Mouse (Mus musculus) c-Kit-positive CD71-negative TER-119-negative erythroid progenitor cells, embryonic 14.5 days (primary cell): ENCODE results near the gene Dnah2.
"Not testable (repeated sequence)": the region's sequence is repeated elsewhere in the genome, so short reads cannot be mapped to it uniquely, and the experiment has no call there.

Experiments used
- DNase-seq: peaks from one replicate; pipeline ENCODE4 v3.0.0-alpha.2; 2013; ENCODE audit warnings: low read depth

Gene Dnah2

DNA sequence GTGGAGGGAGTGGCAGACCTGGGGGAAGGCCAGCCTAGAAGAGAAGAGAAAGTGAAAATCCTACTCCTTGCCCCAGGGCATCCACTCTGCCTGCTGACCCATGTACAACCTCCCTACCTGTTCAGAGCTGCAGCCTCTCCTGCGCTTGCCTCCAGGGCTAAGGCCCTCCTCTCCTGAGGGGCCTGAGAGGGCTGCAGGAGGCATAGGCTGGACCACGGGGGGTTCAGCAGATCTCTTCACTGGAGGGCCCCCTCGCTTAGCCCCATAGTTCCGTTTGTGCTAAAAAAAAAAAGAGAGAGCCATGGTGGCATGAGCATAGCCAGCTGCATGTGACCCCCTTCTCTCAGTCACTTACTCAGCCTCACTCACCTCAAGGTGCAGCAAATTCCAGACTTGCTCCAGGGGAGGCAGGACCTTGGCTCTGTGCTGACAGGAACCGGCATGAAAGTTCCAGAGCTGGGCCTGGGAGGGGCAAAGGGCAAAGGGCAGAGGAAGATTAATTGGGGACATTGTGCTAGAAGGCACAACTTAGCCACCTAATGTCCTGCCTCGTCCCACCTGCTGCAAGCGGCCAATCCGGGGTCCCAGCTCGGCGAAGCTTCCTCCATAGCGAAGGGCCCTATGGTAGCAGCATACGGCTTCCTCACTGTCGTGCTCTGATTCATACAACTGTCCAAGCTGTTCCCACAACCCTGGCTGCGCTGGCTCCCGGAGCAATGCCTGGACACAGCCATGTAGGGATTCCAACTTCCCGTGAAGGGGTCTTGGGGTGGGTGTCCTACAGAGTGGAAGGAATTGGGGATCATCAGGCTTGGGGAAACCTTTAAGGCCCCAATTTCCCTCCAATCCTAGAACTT is 141.8 kb downstream of the Dnah2 start:
- no peak for DNase-seq

DNA sequence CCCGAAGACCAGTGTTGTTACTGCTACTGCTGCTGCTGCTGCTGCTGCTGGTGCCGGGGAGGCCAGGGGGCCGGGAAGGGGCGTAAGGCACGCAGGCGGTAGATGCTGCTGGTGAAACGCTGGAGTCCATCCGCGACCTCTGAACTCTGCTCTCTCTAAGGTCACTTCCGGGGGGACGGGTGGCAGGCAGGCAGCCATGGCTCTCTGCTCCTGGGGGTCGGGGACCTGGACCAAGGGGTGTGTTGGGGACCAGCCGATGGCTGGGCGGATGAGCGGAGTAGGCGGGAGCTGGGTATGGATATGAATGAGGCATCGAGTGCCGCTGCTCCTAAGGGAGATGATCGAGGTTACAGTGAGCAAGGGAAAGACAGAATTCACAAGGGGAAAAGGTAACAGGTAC is 142.6 kb downstream of the Dnah2 start:
- no peak for DNase-seq

DNA sequence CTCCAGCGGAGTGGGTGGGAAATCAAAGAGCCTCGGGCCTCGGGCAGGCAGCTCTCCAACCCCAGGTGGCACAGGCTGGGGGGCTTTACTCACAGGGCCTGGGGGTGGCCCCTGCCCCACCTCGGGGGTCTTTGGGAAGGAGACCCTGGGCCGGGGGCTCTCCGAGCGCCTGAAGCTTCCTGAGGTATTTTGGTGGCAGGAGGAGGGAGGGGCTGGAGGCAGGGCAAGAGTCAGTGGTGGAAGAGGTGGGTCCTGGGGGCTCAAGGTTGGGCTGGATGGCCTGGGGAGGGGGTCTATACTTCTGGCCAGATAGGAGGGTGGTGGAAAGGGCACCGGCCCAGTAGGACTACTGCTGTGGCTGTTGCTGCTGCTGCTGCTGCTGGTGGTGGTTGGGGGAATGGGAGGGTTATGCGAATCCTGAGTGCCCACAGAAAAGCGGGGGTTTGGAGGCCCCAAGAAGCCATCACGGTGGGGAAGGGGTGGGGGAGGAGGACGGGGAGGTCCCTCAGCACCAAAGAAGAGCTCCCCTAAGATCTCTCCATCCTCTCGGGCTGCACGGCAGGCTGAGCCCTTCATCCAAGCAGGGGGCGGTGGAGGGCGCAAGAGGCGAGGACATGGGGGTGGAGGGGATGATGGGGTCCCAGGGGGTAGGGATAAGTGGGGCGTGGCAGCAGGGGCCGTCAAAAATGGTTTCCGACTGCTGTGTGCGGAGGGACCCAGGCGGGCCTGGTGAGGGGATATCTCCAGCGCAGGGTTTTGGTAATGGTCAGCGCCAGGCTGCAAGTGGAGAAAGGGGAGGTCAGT is 143.3 kb downstream of the Dnah2 start:
- DNase-seq = no peak

DNA sequence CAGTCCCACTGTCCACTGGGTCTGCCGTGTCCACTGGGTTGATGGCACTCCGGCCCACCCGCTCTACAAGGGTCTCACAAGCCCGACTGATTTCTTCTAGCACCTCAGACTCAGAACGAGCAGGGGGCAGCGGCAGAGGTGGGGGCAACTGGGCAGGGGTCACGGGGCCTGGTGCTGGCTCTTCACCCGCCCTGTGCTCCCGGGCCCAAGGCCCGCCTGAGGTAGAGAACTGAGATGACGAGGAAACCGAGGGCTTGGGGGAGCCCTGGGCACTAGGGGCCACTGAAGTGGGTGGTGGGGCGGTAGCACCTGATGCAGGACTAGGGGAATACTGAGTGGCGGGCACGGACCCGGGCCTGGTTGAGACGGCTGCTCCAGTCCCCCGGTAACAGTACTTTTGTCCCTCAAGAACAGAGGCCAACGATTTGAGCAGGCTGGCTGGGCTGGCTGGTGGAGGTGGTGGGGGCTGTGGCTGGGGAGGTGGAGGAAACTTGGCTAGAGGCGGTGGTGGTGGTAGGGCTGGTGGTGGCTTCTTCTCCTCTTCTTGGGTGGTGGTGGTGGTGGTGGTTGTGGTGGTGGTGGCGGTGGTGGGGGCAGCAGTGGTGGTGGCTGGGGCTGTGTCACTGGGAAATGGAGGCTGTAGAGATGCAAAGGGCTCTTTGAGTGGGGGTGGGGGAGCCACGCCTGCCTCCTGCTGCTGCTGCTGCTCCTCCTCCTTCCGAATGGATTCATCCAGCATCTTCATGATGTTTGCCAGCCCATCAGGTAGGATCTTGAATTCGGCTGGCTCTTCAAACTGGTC is 144.1 kb downstream of the Dnah2 start:
- DNase-seq = no peak

DNA sequence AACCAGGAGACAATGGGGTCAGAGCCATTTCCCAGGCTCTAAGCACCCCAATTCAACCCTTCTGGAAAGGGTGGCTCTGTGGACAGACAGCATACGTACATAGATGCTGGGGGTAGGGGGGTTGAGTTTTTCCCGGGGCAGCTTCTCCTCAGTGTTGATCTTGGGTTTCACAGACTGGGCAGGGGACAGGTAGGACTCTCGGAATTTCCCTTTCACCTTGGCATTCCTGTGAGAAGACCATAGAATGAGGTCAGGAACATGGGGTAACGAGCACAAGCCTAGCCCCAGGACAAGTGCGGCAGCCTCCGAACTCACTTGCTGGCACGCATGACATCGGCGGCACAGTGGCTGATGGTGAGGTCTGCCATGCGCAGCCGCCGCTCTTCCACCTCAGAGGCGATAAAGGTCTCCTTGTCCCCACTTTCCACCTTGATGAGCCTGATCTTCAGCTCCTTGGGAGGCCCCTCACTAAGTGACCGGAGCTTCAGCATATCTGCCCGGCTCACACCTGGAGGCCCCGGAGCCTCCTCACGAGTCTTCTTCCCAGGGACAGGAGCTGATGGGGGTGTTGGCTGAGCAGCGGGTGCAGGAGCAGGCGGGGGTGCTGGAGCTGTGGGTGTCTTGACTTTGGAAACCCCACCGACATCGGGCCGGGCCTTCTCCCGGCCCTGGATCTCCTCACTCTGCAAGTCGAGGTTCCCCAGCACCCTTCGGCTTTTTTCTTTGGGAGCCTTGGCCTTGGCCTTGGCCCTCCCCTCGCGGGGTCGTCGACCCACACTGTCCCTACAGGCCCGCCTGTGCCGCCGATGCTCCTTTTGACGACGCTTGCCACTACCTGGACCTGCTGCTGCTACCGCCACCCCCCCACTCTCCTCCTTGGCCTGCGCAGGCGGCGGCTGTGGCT is 145.0 kb downstream of the Dnah2 start:
- no peak for DNase-seq

DNA sequence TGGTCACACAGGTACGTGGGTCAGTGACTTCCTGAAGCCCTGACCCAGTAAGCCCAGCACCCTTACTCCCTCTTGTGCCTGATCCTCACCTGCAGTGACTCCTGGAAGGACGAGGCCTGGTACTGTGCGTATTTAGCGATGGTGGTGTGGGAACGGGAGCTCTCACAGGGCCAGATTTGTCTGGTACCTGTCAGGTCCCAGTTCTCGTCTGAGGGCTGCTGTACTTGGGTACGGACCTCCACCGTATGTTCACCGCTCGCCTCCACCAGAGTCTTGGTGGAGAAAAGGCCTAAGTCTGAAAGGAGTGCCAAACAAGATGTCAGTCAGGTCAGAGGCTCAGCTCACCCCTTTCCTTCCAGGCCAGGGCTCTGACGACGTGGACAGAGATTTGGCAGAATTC is 146.9 kb downstream of the Dnah2 start:
- DNase-seq = no peak

DNA sequence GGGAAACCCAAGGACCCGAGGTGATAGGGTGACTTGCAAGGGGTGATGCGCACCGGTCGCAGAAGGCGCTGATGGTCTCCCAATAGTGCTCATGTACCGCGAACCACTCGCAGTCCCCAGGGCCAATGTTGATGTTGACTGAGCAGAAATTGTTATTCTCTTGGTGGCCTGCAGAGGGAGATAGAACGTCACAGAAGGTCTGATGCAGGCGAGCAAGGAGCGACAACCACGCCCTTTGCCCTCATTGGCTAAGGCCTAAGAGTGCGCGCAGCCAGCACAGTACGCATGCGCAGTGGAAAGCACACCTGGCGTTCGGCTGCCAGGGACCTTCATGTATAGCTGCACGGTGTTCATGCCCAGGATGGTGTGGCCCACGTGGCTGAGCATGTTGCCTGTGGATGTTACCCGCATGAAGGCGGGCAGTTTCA is 147.7 kb downstream of the Dnah2 start:
- DNase-seq = peak; percentile 69

DNA sequence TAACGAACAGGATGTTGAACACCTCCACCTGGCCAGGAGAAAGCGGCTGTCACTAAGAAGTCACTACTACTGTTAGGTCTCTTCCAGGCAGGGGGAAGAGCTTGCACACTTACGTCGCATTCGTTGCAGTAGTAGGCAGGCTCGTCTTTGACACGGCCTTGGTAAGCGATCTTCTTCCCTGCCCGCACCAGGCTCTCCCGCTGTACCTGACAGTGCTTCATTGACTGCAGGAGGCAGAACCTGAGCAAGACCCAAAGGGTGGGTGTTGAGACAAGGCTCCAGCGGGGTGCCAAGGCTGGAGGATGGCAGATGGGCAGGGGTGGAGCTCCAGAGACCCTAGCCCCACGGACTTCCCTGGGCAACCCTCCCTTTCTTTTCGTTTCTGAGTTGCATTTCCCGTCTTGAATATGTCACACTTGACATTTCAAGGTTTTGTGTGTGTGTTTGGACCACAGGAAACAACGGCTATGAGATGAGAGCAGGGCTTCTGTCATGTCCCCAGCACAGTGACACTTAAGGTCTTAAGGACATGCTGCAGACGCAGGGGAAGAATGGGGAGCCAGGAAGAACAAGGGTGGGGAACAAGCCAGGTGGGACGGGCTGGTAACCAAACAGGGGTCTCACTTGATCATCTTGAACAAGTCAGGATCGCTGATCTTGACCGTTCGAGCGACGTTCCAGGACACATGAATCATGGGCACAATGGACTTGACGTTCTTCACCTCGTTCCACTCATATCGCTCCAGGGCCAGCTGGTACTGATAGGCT is 148.6 kb downstream of the Dnah2 start:
- DNase-seq = no peak

DNA sequence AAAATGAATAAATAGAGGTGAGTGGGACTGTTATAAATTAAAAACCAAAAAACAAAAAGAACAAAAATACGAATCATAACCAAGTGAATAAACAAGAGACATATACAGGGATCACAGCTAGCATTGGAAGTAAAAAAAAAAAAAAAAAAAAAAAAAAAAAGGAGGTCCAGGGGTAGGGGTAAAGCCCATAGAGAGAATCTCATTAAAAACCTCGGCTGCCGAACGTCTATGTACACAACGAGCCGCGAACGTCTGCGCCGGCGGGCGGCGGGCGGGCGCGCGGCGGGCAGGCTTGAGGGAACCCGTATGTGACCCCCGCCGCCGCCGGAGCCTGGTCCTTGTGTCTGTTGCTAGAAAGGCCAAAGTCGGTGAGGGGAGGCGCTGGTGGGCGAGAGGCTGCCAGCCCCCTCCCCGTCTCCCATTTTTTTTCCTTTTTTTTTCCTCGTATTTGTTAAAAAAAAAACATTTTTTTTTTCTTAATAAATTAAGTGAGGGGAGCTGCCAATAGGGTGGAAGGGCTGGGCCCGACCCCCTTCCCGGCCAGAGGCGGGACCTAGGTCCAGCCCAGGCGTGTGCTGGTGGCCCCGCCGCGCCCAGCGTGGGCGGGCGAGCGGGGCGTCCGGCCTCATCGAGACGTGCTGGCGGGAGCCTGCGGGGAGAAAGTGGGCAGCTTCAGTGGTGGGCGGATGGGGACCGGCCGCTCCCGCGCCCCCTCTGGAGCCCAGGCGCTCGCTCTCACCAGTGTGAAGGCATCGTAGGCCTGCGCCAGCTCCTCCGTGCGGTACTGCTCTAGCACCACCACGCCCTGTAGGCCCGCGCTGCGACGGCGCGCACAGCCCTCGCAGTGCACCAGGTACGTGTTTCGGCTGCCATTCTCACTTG is 149.5 kb downstream of the Dnah2 start:
- no peak for DNase-seq

DNA sequence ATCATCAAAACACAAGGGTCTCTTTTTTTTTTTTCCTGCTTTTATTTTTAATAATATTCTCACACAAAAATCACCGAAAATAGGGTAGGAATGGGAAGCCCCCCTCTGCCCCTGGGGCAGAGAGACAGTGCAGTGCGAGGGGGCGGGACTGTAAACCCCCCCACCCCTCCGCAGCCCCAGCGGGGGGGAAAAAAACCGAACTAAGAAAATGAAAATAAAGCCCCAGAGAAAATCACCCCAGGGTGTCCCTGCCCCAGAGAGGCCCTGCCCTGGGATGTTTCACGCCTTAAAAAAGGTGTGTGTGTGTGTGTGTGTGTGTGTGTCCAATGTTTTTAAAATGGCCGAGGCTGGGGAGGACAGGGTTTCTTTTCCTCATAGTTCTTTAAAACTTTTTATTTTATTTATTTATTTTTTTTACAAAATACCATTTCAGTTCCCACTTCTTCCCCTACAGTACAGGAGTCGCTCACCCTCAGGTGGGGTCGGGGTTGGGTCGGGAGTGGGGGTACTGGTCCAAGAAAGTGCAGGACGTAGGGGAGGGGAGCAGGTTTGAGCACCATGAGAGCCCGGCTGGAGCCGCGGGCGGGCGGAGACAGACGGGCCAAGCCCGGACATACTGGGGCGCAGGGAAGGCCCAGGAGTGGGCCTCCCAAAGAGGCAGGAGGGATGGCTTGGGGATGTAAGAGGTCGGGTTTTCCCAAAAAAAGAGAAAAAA is 150.3 kb downstream of the Dnah2 start:
- no peak for DNase-seq

DNA sequence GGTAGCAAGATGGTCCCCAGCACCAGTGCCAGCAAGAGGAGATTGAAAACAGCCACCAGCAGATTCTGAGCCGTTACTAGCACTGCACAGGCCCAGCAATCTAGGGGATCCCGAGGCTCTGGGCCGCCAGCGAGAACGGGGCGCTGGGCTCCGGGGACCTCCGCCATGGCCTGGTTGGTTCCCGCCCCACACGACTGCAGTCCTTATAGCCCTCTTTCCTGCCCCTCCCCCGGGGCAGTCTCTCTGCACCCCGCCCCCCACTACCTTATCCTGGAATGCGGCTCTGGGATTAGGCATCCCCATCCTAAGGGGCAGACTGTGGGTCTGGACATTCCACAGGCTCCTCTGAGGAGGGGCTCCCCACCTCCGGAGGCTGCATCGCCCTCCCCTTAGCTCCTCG is 150.9 kb downstream of the Dnah2 start, which contains the start of gene Tmem88:
Tmem88 (minus strand) TSS at position 176 of the 400 bp plus-strand sequence.
- no peak for DNase-seq

DNA sequence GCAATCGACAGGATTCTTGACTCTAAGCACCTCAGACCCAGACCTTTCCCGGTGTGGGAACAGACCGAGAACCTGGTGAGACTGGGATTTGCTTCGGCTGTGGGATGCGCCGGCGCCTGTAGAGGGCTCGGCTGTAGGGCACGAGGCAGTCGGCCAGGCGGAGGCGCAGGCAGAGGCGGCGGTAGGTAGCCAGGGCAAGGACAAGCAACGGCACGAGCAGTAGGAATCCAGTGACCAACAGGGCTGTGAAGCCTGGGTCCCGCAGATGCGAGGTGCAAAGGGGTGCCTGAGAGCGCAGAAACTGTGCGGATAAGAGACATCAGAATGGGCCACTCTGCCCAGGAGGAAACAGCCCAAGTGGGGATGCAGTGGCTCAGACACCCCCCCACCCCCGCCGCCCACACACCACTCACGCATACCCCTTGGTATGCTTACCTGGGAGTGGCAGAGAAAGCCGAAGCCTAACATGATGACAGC is 151.3 kb downstream of the Dnah2 start:
- DNase-seq = no peak

DNA sequence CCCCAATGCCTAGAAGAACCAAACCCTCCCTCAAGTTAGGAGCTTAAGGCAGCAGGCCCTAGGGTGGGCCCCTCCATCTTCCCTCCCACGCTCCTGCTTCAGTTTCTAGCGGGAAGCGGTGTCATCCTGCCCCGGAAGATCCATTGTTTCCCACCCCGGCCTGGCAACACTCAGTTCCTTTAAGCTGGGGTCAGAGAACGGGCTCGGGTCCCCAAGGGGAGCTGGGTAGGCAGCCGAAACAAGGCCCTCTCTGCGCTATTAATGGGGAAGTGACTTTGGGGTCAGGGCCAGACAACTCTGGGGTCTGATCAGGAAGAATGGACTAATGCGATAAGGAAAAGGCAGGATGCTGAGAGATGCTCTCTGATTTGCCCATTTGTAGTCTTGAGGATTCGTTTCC is 152.1 kb downstream of the Dnah2 start:
- DNase-seq = no peak

DNA sequence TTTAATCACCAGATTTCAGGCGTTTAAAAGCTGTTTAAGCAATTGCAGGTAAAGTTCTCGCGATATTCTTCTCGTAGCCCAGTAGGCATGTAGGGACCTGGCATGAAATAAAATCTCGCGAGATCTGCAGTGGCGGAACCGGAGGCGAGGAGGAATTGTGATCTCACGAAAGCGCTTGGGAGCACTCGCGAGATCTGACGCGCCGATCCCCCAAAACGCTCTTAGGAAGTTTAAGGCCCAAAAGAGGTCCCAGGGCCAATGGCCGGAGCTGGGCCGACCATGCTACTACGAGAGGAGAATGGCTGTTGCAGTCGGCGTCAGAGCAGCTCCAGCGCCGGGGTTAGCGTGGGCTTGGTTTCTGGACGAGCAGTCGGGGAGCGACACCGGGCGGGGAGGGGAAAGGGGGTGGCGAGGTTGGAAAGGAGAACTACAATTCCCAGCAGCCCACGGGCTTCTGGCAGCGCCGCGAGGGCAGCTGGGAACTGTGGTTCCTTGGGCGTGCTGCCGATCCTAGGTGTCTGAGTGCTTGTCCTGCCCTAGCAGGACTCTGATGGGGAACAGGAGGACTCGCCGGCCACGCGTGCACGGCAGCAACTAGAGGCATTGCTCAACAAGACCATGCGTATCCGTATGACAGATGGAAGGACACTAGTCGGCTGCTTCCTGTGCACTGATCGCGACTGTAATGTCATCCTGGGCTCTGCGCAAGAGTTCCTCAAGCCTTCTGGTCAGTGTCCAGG is 153.1 kb downstream of the Dnah2 start:
- DNase-seq = peak; percentile 98

DNA sequence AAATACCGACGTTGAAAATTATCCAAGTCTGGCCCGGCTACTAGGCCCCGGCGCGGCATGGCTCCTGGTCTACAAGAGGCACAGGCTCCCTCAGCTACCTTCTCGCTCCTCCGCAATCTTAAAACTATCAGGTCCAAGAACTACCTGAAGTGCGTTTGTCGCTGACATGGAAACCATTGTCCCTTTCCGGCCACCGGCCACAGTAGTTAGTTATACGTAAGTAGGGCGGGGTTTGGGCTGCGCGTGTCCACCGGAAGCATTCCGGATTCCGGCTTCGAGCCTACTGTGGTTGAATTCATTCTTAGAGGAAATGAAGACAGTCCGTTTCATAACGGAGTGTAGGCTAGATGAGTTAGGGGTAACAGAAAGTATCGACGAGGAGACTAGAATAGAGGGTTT is 153.7 kb downstream of the Dnah2 start, which contains the start of the genes Naa38 and Cyb5d1:
Naa38 (plus strand) TSS at position 253 of the 399 bp plus-strand sequence.
Cyb5d1 (minus strand) TSS at position 397 of the 399 bp plus-strand sequence.
- peak; percentile 80 for DNase-seq

DNA sequence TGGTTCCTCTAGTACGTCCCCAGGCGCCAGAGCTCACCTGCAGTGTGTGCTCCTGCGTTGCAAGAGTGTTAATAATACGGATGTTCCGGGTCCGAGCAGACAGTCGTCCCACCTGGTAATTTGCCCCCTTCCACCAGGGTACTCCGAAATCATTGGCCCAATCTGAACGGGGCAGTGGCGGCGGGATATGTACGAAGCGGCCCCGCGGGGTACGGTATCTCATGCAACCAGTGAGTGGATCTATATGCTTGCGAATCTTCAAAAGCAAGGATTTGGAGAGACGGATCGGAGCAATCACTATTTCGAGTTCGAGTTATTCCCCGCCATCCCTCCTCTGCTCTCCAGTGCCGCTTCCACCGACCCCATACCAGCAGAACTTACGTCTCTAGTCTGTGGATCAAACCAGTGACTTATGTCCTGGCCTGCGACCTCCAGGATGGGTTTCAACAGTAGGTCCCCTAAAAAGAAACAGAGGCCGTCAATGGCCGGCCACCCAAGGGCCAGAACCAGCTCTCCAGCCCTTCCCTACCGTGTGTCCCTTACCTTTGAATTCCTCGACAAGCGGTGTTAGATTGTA is 154.2 kb downstream of the Dnah2 start:
- DNase-seq = not testable (repeated sequence)

DNA sequence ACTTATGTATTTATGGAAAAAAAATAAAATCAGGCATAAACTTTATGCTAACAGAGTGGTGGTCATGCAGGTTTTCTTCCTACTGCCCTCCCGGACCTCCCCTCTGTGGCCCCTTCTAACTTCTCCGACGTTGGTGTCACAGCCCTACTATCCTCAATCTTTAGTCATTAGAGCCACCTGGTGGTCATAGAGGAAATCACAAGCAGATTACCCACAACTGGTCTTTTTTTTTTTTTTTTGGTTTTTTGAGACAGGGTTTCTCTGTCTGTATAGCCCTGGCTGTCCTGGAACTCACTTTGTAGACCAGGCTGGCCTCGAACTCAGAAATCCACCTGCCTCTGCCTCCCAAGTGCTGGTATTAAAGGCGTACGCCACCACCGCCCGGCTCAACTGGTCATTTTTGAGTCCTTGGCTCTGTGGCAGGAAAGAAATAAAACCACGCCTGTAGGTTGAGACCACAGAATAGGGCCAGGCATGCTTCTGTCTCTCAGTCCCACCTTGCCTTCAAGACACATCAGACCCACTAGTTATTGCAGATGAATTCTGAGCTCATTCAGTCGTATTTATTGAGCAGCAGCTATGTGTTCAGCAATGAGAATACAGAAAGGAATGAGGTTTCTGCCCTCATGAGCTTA is 158.4 kb downstream of the Dnah2 start:
- peak; percentile 72 for DNase-seq
